Mouse (Mus musculus): ENCODE data around the gene Sirt4. TPM values are rescaled to one million over a fixed set of nuclear protein-coding genes. Genes with fewer than 3 reads are reported as not detected.
A peak's percentile ranks its signal among the peaks of the same experiment; 100 is the strongest.
"Not testable (repeated sequence)": the region's sequence is repeated elsewhere in the genome, so short reads cannot be mapped to it uniquely, and the experiment has no call there.

Gene Sirt4
- total and polyA plus RNA-seq, 2 experiments from 2014 or later: 25.6 to 27.0 TPM

DNA sequence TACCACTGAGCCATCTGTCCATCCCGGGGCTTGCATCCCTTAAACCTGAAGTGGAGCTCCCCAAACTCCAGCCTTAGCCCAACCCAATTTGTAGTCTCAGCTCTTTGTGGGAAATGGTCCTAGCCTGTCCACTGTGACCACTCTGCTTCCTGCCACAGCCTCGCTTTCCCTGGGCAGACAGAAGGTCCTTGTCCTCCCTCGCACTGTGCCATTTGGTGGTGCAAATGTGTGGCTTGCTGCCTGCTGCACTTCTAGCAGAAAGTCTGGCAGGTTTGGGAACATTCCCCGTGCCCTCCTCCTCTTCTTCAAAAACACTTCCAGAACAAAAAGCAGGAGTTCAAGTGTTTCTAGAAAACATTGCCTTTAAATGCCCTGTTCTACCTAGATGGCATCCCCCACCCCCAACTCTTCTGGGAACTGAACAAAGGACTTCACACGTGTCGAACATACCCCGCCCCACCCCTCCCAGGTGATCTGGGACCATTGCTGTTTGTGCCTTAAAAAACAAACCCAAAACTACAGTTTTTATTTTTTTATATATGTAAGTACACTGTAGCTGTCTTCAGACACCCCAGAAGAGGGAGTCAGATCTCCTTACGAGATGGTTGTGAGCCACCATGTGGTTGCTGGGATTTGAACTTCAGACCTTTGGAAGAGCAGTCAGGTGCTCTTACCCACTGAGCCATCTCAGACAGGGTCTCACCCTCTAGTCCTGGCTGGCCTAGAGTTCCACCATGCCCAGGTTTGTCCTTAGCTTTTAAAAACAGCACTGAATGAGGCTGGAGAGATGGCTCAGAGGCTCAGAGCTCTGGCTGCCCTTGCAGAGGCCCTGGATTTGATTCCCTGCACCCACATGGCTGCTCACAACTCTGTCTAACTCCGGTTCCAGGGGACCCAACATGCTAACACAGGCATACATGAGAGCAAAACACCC, 14.0 kb upstream of the Sirt4 start:
- TF ChIP-seq CTCF (IDR thresholded peaks at IDR 0.05): no peak
- no peak for DNase-seq (ENCODE audit: low spot score)
- H3K27me3 ChIP-seq (ENCODE audit: insufficient read depth, low read length): no peaks in the 10 kb centered on the region
- WGBS: 63% methylated on average over 9 of the region's 9 CpGs
- no peaks in the 10 kb centered on the region for H3K36me3 ChIP-seq (ENCODE audit: insufficient read depth, low read length)
- no peaks in the 10 kb centered on the region for H3K4me1 ChIP-seq (ENCODE audit: insufficient read depth, low read length)
- no peak overlapping the region for H3K27ac ChIP-seq (ENCODE audit: low read depth, low read length)
- no peak for ATAC-seq (ENCODE audit: low FRiP score)
- no peaks in the 10 kb centered on the region for H3K9me3 ChIP-seq (ENCODE audit: low read length)
- no peak overlapping the region for H3K4me3 ChIP-seq (ENCODE audit: low read depth, low read length)
- H3K4me2 ChIP-seq (ENCODE audit: low read depth, low read length, poor library complexity, severe bottlenecking): no peak overlapping the region
- H3K9ac ChIP-seq (replicated peaks; ENCODE audit: low read length, poor library complexity, severe bottlenecking): no peak overlapping the region

DNA sequence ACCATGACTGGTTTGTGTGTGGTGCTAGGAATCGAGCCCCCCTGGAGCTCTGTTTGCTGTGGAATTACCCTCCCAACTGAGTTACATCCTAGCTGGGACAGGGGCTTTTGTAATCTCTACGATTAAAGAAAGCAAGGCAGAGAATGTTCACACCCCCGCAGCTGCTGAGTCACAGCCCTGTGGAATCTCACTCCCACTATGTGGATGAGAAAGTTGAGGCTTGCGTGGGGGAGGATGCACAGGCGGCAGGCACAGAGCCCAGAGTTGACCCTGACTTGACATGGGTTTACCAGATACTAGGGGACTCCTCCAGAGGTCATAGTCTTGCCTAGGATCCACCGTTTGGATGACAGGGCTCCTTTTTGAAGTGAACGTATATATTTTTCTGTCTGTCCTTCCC, 12.5 kb upstream of the Sirt4 start:
- TF ChIP-seq CTCF (IDR thresholded peaks at IDR 0.05): no peak
- Histone ChIP-seq H3K27ac (ENCODE audit: low read depth, low read length) (no peak overlapping the region), H3K4me2 (ENCODE audit: low read depth, low read length, poor library complexity, severe bottlenecking) (no peak overlapping the region), H3K4me3 (ENCODE audit: low read depth, low read length) (no peak overlapping the region), H3K4me1 (ENCODE audit: insufficient read depth, low read length) (peaks cover 3% of the 10 kb centered on the region; the same call in 1 of the 2 replicates), H3K36me3 (ENCODE audit: insufficient read depth, low read length) (no peaks in the 10 kb centered on the region), H3K9me3 (ENCODE audit: low read length) (no peaks in the 10 kb centered on the region), H3K9ac (replicated peaks; ENCODE audit: low read length, poor library complexity, severe bottlenecking) (no peak overlapping the region), H3K27me3 (ENCODE audit: insufficient read depth, low read length) (no peaks in the 10 kb centered on the region)
- DNase-seq (ENCODE audit: low spot score) (no peak), ATAC-seq (ENCODE audit: low FRiP score) (no peak)
- 82% methylated on average over 7 of the region's 7 CpGs for WGBS

DNA sequence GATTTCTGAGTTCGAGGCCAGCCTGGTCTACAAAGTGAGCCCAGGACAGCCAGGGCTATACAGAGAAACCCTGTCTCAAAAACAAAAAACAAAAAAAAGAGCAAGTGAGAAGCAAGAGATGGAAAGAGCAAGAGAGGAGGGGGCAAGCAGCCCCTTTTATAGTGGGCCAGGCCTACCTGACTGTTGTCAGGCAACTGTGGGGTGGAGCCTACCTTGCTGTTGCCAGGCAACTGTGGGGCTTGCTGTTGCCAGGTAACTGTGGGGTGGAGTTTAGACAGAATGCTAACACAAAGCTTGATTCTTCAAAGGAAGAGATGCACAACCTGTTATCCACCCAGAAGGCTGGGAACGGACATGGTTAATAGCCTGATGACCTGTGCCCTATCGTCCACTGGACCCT, 11.1 kb upstream of the Sirt4 start:
- not testable (repeated sequence) for H3K27ac ChIP-seq (ENCODE audit: low read depth, low read length); H3K9me3 ChIP-seq (ENCODE audit: low read length); H3K4me2 ChIP-seq (ENCODE audit: low read depth, low read length, poor library complexity, severe bottlenecking); H3K9ac ChIP-seq (replicated peaks; ENCODE audit: low read length, poor library complexity, severe bottlenecking); H3K4me1 ChIP-seq (ENCODE audit: insufficient read depth, low read length); H3K4me3 ChIP-seq (ENCODE audit: low read depth, low read length); ATAC-seq (ENCODE audit: low FRiP score); DNase-seq (ENCODE audit: low spot score); H3K36me3 ChIP-seq (ENCODE audit: insufficient read depth, low read length); H3K27me3 ChIP-seq (ENCODE audit: insufficient read depth, low read length)
- WGBS: 72% methylated on average over 3 of the region's 3 CpGs

DNA sequence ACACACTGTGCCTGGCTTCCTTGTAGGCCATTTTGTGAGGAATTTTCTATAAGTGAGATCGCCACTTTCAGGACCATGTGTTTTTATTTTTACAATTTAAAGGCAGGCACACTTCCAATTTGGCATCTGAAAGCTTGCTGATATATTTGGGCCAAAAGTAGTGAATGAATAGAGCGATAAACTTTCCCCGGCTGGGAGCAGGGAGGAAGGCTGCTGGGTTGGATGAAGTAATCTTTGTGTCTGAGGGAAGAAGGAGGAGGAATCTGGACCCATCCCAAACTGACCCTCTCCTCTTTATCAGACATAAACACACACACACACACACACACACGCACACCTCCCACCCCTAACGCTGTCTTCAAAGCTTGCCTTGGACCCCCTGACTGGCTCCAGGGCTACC, 8.9 kb upstream of the Sirt4 start:
- ATAC-seq (ENCODE audit: low FRiP score) (no peak), DNase-seq (ENCODE audit: low spot score) (no peak)
- Histone ChIP-seq H3K9me3 (ENCODE audit: low read length) (no peaks in the 10 kb centered on the region), H3K9ac (replicated peaks; ENCODE audit: low read length, poor library complexity, severe bottlenecking) (no peak overlapping the region), H3K36me3 (ENCODE audit: insufficient read depth, low read length) (no peaks in the 10 kb centered on the region), H3K4me2 (ENCODE audit: low read depth, low read length, poor library complexity, severe bottlenecking) (no peak overlapping the region), H3K4me1 (ENCODE audit: insufficient read depth, low read length) (peaks cover 6% of the 10 kb centered on the region; the same call in 1 of the 2 replicates), H3K27me3 (ENCODE audit: insufficient read depth, low read length) (no peaks in the 10 kb centered on the region), H3K27ac (ENCODE audit: low read depth, low read length) (no peak overlapping the region), H3K4me3 (ENCODE audit: low read depth, low read length) (no peak overlapping the region)
- TF ChIP-seq CTCF (IDR thresholded peaks at IDR 0.05): no peak
- 62% methylated on average over 5 of the region's 5 CpGs for WGBS

DNA sequence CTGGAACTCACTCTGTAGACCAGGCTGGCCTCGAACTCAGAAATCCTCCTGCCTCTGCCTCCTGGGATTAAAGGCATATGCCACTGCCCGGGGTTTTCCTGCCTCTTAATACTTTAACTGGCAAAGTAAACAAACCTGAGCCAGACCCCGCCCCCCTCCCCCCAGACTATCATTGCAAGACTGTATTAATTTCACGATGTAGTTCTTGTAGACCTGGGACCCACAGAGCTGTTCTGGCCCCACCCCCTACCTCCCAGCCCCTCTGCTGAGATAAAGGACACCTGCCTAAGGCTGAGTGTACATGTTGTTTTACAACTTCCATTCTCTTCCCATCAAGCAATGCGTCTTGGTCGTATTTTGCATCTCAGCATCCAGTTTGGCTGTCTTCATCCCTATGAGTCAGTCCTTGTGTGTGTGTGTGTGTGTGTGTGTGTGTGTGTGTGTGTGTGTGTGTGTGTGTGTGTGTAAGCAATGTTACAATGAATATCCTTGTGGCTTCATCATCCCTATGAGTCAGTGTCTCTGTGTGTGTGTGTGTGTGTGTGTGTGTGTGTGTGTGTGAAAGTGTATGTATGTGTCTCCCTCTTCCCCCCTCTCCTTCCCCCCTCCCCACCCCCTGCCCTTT, 8.3 kb upstream of the Sirt4 start:
- no peak for TF ChIP-seq CTCF (IDR thresholded peaks at IDR 0.05)
- Histone ChIP-seq H3K9ac (replicated peaks; ENCODE audit: low read length, poor library complexity, severe bottlenecking) (no peak overlapping the region), H3K4me2 (ENCODE audit: low read depth, low read length, poor library complexity, severe bottlenecking) (no peak overlapping the region), H3K27ac (ENCODE audit: low read depth, low read length) (no peak overlapping the region), H3K36me3 (ENCODE audit: insufficient read depth, low read length) (no peaks in the 10 kb centered on the region), H3K27me3 (ENCODE audit: insufficient read depth, low read length) (no peaks in the 10 kb centered on the region), H3K4me1 (ENCODE audit: insufficient read depth, low read length) (peaks cover 6% of the 10 kb centered on the region; the same call in 1 of the 2 replicates), H3K9me3 (ENCODE audit: low read length) (no peaks in the 10 kb centered on the region), H3K4me3 (ENCODE audit: low read depth, low read length) (no peak overlapping the region)
- 80% methylated on average over 6 of the region's 6 CpGs for WGBS
- ATAC-seq (ENCODE audit: low FRiP score): no peak
- no peak for DNase-seq (ENCODE audit: low spot score)

DNA sequence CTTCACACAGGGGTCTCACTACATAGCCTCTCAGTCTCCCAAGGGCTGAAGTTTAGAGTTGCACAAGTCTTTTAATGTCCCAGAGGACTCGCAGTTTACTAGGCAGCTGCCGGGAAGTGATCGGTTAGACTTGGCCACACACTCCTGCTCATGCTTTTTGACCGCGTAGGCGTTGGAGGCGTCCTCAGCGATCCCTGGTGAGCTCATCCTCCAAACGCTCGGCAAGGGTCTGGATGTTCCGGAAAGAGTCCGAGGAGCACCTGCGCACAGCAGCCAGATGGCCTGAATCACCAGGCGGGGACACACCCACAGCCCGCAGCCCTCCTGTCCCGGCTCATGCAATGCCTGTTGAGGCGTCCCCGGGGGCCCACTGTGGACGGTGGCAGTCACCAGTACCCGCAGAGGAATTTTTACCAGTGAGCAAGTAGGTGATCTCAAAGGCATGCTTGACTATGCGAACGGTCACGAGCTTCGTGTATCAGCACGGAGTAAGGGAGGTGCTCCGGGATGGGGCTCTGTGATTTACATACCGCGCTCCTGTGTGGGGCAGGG, 7.3 kb upstream of the Sirt4 start:
- H3K27me3 ChIP-seq (ENCODE audit: insufficient read depth, low read length): no peaks in the 10 kb centered on the region
- H3K27ac ChIP-seq (ENCODE audit: low read depth, low read length): no peak overlapping the region
- no peaks in the 10 kb centered on the region for H3K9me3 ChIP-seq (ENCODE audit: low read length)
- WGBS: 4% methylated on average over 28 of the region's 28 CpGs
- TF ChIP-seq CTCF (IDR thresholded peaks at IDR 0.05): no peak
- H3K9ac ChIP-seq (replicated peaks; ENCODE audit: low read length, poor library complexity, severe bottlenecking): peak overlapping the region; percentile 61
- peak overlapping the region; percentile 23 for H3K4me3 ChIP-seq (ENCODE audit: low read depth, low read length)
- DNase-seq (ENCODE audit: low spot score) (peak; percentile 33), ATAC-seq (ENCODE audit: low FRiP score) (no peak)
- peaks cover 6% of the 10 kb centered on the region; the same call in 1 of the 2 replicates for H3K4me1 ChIP-seq (ENCODE audit: insufficient read depth, low read length)
- H3K4me2 ChIP-seq (ENCODE audit: low read depth, low read length, poor library complexity, severe bottlenecking): peak overlapping the region; percentile 68
- no peaks in the 10 kb centered on the region for H3K36me3 ChIP-seq (ENCODE audit: insufficient read depth, low read length)

Data from midbrain, postnatal 0 days (tissue).